Comparison of ENCODE assay signal across 17 mouse cellular contexts in the genomic region with DNA sequence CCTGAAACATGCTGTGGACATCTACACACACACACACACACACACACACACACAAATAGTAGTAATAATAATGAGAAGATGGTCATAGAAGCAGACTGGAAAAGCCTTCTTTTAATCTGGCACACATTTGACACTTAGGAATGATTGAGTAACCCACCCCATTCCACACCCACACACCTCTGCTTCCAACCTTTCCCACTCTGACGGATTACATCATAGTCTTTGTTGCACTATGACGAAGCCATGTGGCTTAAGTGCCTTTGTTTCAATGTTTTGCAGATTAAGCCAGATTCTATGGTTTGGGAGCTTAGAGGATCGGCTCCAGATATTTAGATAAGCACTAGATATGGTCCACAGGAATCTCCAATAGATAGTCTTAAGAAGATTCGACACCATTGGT. TPM values are rescaled to one million over a fixed set of nuclear protein-coding genes. Genes with fewer than 3 reads are reported as not detected.
DNase-seq lines count a peak whose midpoint lies in the region.
"Had no signal": no experiment of that assay in that cellular context is flagged by ENCODE, and none has a peak within 500 bp of the region (broad histone marks: within the 10 kb centered on the region; RNA-seq: fewer than 3 reads in every experiment).

No protein-coding gene starts in this region.

- DNase-seq in 3T3-L1 (ENCODE audit: low read depth, low spot score) (peak; percentile 58), NIH3T3 (ENCODE audit: low read depth) (peak; percentile 36)
- DNase-seq in fat pad, adult 2 months (ENCODE audit: extremely low read depth, low read depth, low spot score), result peak; percentile 52
- no peak for DNase-seq in layer of hippocampus, postnatal 25 days (ENCODE audit: extremely low spot score in 1 of 2, low spot score in 1 of 2)
- no peak for DNase-seq in urinary bladder, postnatal 10 days (ENCODE audit: low spot score)
- DNase-seq in right cerebral cortex, postnatal 25 days, result no peak
- DNase-seq: adrenal gland, adult 2 months; adrenal gland, postnatal 10 days; adrenal gland, postnatal 25 days; cerebellum, adult 11 months; cerebellum, adult 18-20 months; cerebellum, adult 8-10 months; cerebellum, adult 9-11 months; cerebellum, postnatal 14 days; cerebellum, postnatal 36 days; embryo, embryonic 11 days; forebrain, postnatal 0 days had no signal

RNA-seq across cellular contexts. Expression of a gene that starts 42.1 kb away (rescaled TPM):
- 1 to 10 TPM; 8.4 to 9.3 TPM for total RNA-seq in layer of hippocampus, postnatal 25 days (2021)

Comparison
In these comparisons a context has a peak if more than half of its experiments do, and no peak if none do; other contexts are left out.
1. DNase-seq: peak in 3T3-L1 (single experiment), NIH3T3 (single experiment) and fat pad, adult 2 months (single experiment); none in layer of hippocampus, postnatal 25 days (0 of 2), urinary bladder, postnatal 10 days (single experiment) and right cerebral cortex, postnatal 25 days (single experiment).